Mouse (Mus musculus): ENCODE results near the gene Cdh12.

GRCm38 (mm10) chr15:21223006-21223405 lies 773.9 kb downstream of the Cdh12 start:
- no peak for TF ChIP-seq EP300 (IDR thresholded peaks at IDR 0.05; ENCODE audit: insufficient read depth, low read depth, low read length)
- TF ChIP-seq POLR2A (IDR thresholded peaks at IDR 0.05; ENCODE audit: insufficient read depth, low read depth, low read length) = no peak
- no peak for TF ChIP-seq CTCF (IDR thresholded peaks at IDR 0.05)
